Comparison of ENCODE assay signal across 19 mouse cellular contexts in genomic region chr5:140078406-140078805, GRCm38 (mm10).
A peak's percentile ranks its signal among the peaks of the same experiment; 100 is the strongest.
DNase-seq lines count a peak whose midpoint lies in the region; ATAC-seq lines count a peak whose summit lies in the region.
"Had no signal": no experiment of that assay in that cellular context is flagged by ENCODE, and none has a peak within 500 bp of the region (broad histone marks: within the 10 kb centered on the region; RNA-seq: fewer than 3 reads in every experiment).

No protein-coding gene starts in this region.

- no peaks in the 10 kb centered on the region for H3K9me3 ChIP-seq in midbrain, embryonic 12.5 days
- no peaks in the 10 kb centered on the region for H3K9me3 ChIP-seq in midbrain, embryonic 16.5 days (replicated peaks; ENCODE audit: control insufficient read depth, low read length, poor library complexity, severe bottlenecking)
- H3K9me3 ChIP-seq in liver, embryonic 11.5 days (ENCODE audit: control insufficient read depth, low read length), result no peaks in the 10 kb centered on the region
- H3K9me3 ChIP-seq: heart, embryonic 10.5 days; hindbrain, embryonic 10.5 days; liver, embryonic 12.5 days; megakaryocyte, embryonic 14.5 days had no signal

- peak; percentile 38 for DNase-seq in adrenal gland, postnatal 14 days
- DNase-seq in forelimb bud, embryonic 11.5 days (ENCODE audit: low read depth, low spot score), result peak; percentile 36
- peak; percentile 15 for DNase-seq in urinary bladder, postnatal 25 days (ENCODE audit: low spot score)
- no peak for DNase-seq in liver, embryonic 11.5 days (ENCODE audit: low spot score)
- DNase-seq in gastrocnemius, postnatal 14 days, result no peak
- DNase-seq: cerebellum, adult 9-11 months; lung, adult 2 months had no signal

- H3K36me3 ChIP-seq in midbrain, embryonic 12.5 days, result no peaks in the 10 kb centered on the region
- no peaks in the 10 kb centered on the region for H3K36me3 ChIP-seq in midbrain, embryonic 16.5 days (ENCODE audit: control insufficient read depth, insufficient read depth, low read length)
- no peaks in the 10 kb centered on the region for H3K36me3 ChIP-seq in liver, embryonic 11.5 days (ENCODE audit: control insufficient read depth, insufficient read depth, low read length)

- H3K27me3 ChIP-seq in midbrain, embryonic 12.5 days, result no peaks in the 10 kb centered on the region
- H3K27me3 ChIP-seq in midbrain, embryonic 16.5 days (ENCODE audit: control insufficient read depth, insufficient read depth, low read depth, low read length), result no peaks in the 10 kb centered on the region
- H3K27me3 ChIP-seq in liver, embryonic 11.5 days (replicated peaks; ENCODE audit: control insufficient read depth, insufficient read depth, low read length), result no peaks in the 10 kb centered on the region
- H3K27me3 ChIP-seq: liver, embryonic 12.5 days; megakaryocyte, embryonic 14.5 days; Patski had no signal

- H3K4me3 ChIP-seq in midbrain, embryonic 12.5 days, result no peak overlapping the region
- no peak overlapping the region for H3K4me3 ChIP-seq in midbrain, embryonic 16.5 days (ENCODE audit: low read depth, low read length)
- H3K4me3 ChIP-seq in liver, embryonic 11.5 days (ENCODE audit: low read depth, low read length), result no peak overlapping the region
- H3K4me3 ChIP-seq: heart, embryonic 10.5 days; hindbrain, embryonic 10.5 days; liver, embryonic 12.5 days; megakaryocyte, embryonic 14.5 days; myocyte had no signal

- H3K4me1 ChIP-seq in midbrain, embryonic 12.5 days, result peaks cover 21% of the 10 kb centered on the region
- peaks cover 22% of the 10 kb centered on the region for H3K4me1 ChIP-seq in midbrain, embryonic 16.5 days (ENCODE audit: control insufficient read depth, insufficient read depth, low read length)
- H3K4me1 ChIP-seq in liver, embryonic 11.5 days (replicated peaks; ENCODE audit: control insufficient read depth, insufficient read depth, low read length), result peaks cover 4% of the 10 kb centered on the region; the same call in 1 of the 2 replicates

- no peak overlapping the region for H3K27ac ChIP-seq in midbrain, embryonic 12.5 days (replicated peaks)
- no peak overlapping the region for H3K27ac ChIP-seq in midbrain, embryonic 16.5 days (ENCODE audit: low read length)
- H3K27ac ChIP-seq in liver, embryonic 11.5 days (ENCODE audit: low read depth, low read length), result no peak overlapping the region
- H3K27ac ChIP-seq: heart, embryonic 10.5 days; hindbrain, embryonic 10.5 days; hindbrain, postnatal 0 days; liver, embryonic 12.5 days; stomach, postnatal 0 days had no signal

- intact Hi-C loops in gastrocnemius, postnatal 14 days (cut with DNase I; ENCODE audit: low total_unique reads), result no loop called here

- 93% methylated on average over 3 of the region's 3 CpGs for WGBS in midbrain, embryonic 12.5 days
- 81% methylated on average over 3 of the region's 3 CpGs for WGBS in midbrain, embryonic 16.5 days
- WGBS in liver, embryonic 11.5 days, result 88% methylated on average over 3 of the region's 3 CpGs

- H3K4me2 ChIP-seq in midbrain, embryonic 12.5 days (replicated peaks), result no peak overlapping the region
- no peak overlapping the region for H3K4me2 ChIP-seq in midbrain, embryonic 16.5 days (ENCODE audit: low read length)
- H3K4me2 ChIP-seq in liver, embryonic 11.5 days, result no peak overlapping the region
- H3K4me2 ChIP-seq: liver, embryonic 12.5 days had no signal

- no peak for ATAC-seq in midbrain, embryonic 12.5 days (ENCODE audit: low FRiP score, low read depth)
- ATAC-seq in midbrain, embryonic 16.5 days, result no peak
- ATAC-seq in liver, embryonic 11.5 days (replicated peaks; ENCODE audit: low FRiP score), result no peak
- ATAC-seq: forebrain, embryonic 16.5 days; hindbrain, postnatal 0 days; intestine, postnatal 0 days; liver, embryonic 12.5 days; Patski had no signal

- H3K9ac ChIP-seq in midbrain, embryonic 12.5 days (replicated peaks), result 0 out of 2 replicates have a peak overlapping the region, but pooled peaks have one; percentile 15
- no peak overlapping the region for H3K9ac ChIP-seq in midbrain, embryonic 16.5 days (ENCODE audit: low read depth, low read length)
- no peak overlapping the region for H3K9ac ChIP-seq in liver, embryonic 11.5 days (ENCODE audit: low read depth, low read length)
- H3K9ac ChIP-seq: liver, embryonic 12.5 days had no signal

Comparison
In these comparisons a context has a peak if more than half of its experiments do, and no peak if none do; other contexts are left out.
1. DNase-seq: peak in adrenal gland, postnatal 14 days (single experiment), forelimb bud, embryonic 11.5 days (single experiment) and urinary bladder, postnatal 25 days (single experiment); none in liver, embryonic 11.5 days (single experiment) and gastrocnemius, postnatal 14 days (single experiment).